ENCODE assay signal across 8 mouse cellular contexts in genomic region chr1:37638560-37638959, GRCm38 (mm10).
DNase-seq lines count a peak whose midpoint lies in the region; ATAC-seq and TF ChIP-seq lines count a peak whose summit lies in the region.
"Had no signal": no experiment of that assay in that cellular context is flagged by ENCODE, and none has a peak within 500 bp of the region (broad histone marks: within the 10 kb centered on the region; RNA-seq: fewer than 3 reads in every experiment).

No protein-coding gene starts in this region.

- 73% methylated on average over 9 of the region's 9 CpGs for WGBS in heart, embryonic 14.5 days
- WGBS in kidney, embryonic 14.5 days = 81% methylated on average over 9 of the region's 9 CpGs
- WGBS in stomach, embryonic 16.5 days = 76% methylated on average over 9 of the region's 9 CpGs
- 72% methylated on average over 9 of the region's 9 CpGs for WGBS in stomach, postnatal 0 days

- no peak for DNase-seq in heart, postnatal 4 days
- peak; percentile 7 for DNase-seq in kidney, adult 9 months
- no peak for DNase-seq in stomach, postnatal 0 days (ENCODE audit: low spot score)
- no peak for DNase-seq in left cerebral cortex, postnatal 4 days

- no peak for TF ChIP-seq CTCF in stomach, postnatal 0 days (IDR thresholded peaks at IDR 0.05; ENCODE audit: low read depth)

- H3K27ac ChIP-seq in heart, embryonic 14.5 days (replicated peaks in 1 of 2; ENCODE audit: control insufficient read depth in 1 of 2, insufficient read depth in 1 of 2, low read depth in 2 of 2, low read length in 2 of 2) = no peak overlapping the region
- no peak overlapping the region for H3K27ac ChIP-seq in kidney, embryonic 14.5 days (ENCODE audit: low read depth, low read length)
- no peak overlapping the region for H3K27ac ChIP-seq in stomach, embryonic 16.5 days (ENCODE audit: low read length)
- H3K27ac ChIP-seq in stomach, postnatal 0 days (replicated peaks) = no peak overlapping the region
- H3K27ac ChIP-seq: liver, embryonic 14.5 days had no signal

- H3K27me3 ChIP-seq in heart, embryonic 14.5 days (ENCODE audit: control insufficient read depth, insufficient read depth, low read length) = no peaks in the 10 kb centered on the region
- H3K27me3 ChIP-seq in kidney, embryonic 14.5 days (ENCODE audit: control insufficient read depth, insufficient read depth, low read length) = no peaks in the 10 kb centered on the region
- H3K27me3 ChIP-seq in stomach, embryonic 16.5 days (ENCODE audit: control insufficient read depth, insufficient read depth, low read length) = no peaks in the 10 kb centered on the region
- H3K27me3 ChIP-seq in stomach, postnatal 0 days (ENCODE audit: control insufficient read depth, insufficient read depth, low read length) = no peaks in the 10 kb centered on the region

- no peak overlapping the region for H3K9ac ChIP-seq in heart, embryonic 14.5 days (ENCODE audit: low read length)
- no peak overlapping the region for H3K9ac ChIP-seq in kidney, embryonic 14.5 days (ENCODE audit: low read depth, low read length)
- no peak overlapping the region for H3K9ac ChIP-seq in stomach, embryonic 16.5 days (ENCODE audit: low read length)
- H3K9ac ChIP-seq in stomach, postnatal 0 days (ENCODE audit: low read length) = no peak overlapping the region
- H3K9ac ChIP-seq: liver, embryonic 14.5 days had no signal

- no peaks in the 10 kb centered on the region for H3K9me3 ChIP-seq in heart, embryonic 14.5 days (ENCODE audit: control insufficient read depth, low read length)
- no peaks in the 10 kb centered on the region for H3K9me3 ChIP-seq in kidney, embryonic 14.5 days (ENCODE audit: control insufficient read depth, low read length)
- no peaks in the 10 kb centered on the region for H3K9me3 ChIP-seq in stomach, embryonic 16.5 days (replicated peaks; ENCODE audit: control insufficient read depth, low read length)
- no peaks in the 10 kb centered on the region for H3K9me3 ChIP-seq in stomach, postnatal 0 days (ENCODE audit: control insufficient read depth, low read length)

- H3K4me1 ChIP-seq in heart, embryonic 14.5 days (ENCODE audit: control insufficient read depth in 2 of 2, insufficient read depth in 2 of 2, low read length in 2 of 2) = peaks cover 0 to 4% of the 10 kb centered on the region in 2 experiments; a peak in 2 of 4 replicates
- H3K4me1 ChIP-seq in kidney, embryonic 14.5 days (ENCODE audit: control insufficient read depth, insufficient read depth, low read length) = no peaks in the 10 kb centered on the region
- H3K4me1 ChIP-seq in stomach, embryonic 16.5 days (ENCODE audit: control insufficient read depth, insufficient read depth, low read length) = peaks cover 5% of the 10 kb centered on the region; the same call in 1 of the 2 replicates
- no peaks in the 10 kb centered on the region for H3K4me1 ChIP-seq in stomach, postnatal 0 days (replicated peaks; ENCODE audit: control insufficient read depth, insufficient read depth)

- peak overlapping the region; percentile 41; the same call in 1 of the 2 replicates for H3K4me2 ChIP-seq in heart, embryonic 14.5 days (ENCODE audit: low read length)
- no peak overlapping the region for H3K4me2 ChIP-seq in kidney, embryonic 14.5 days (replicated peaks; ENCODE audit: low read depth, low read length)
- H3K4me2 ChIP-seq in stomach, embryonic 16.5 days (ENCODE audit: low read depth, low read length) = peak overlapping the region; percentile 41
- H3K4me2 ChIP-seq in stomach, postnatal 0 days (replicated peaks; ENCODE audit: low read depth) = no peak overlapping the region

- H3K4me3 ChIP-seq in heart, embryonic 14.5 days (ENCODE audit: control insufficient read depth in 1 of 2, insufficient read depth in 1 of 2, low read depth in 1 of 2, low read length in 2 of 2) = no peak overlapping the region
- H3K4me3 ChIP-seq in kidney, embryonic 14.5 days (ENCODE audit: low read length) = no peak overlapping the region
- H3K4me3 ChIP-seq in stomach, embryonic 16.5 days (replicated peaks; ENCODE audit: low read length) = no peak overlapping the region; the same call in 1 of the 2 replicates
- no peak overlapping the region for H3K4me3 ChIP-seq in stomach, postnatal 0 days (ENCODE audit: low read depth, low read length)

- no peaks in the 10 kb centered on the region for H3K36me3 ChIP-seq in heart, embryonic 14.5 days (ENCODE audit: control insufficient read depth, insufficient read depth, low read length)
- H3K36me3 ChIP-seq in kidney, embryonic 14.5 days (ENCODE audit: control insufficient read depth, insufficient read depth, low read length) = no peaks in the 10 kb centered on the region
- no peaks in the 10 kb centered on the region for H3K36me3 ChIP-seq in stomach, embryonic 16.5 days (ENCODE audit: control insufficient read depth, insufficient read depth, low read length)
- no peaks in the 10 kb centered on the region for H3K36me3 ChIP-seq in stomach, postnatal 0 days (ENCODE audit: control insufficient read depth, insufficient read depth, low read length)

- TF ChIP-seq EP300 in stomach, postnatal 0 days (optimal IDR thresholded peaks at IDR 0.05) = no peak

- intact Hi-C loops in left cerebral cortex, postnatal 4 days (cut with DNase I) = loop anchor here (5.0 to 10.0 kb wide), 4 partner anchors 96 to 1266 kb away; partner anchors contain the start of gene Mgat4a

- no peak for ATAC-seq in heart, embryonic 14.5 days (ENCODE audit: insufficient number of reproducible peaks, insufficient read depth, low FRiP score, low read depth)
- ATAC-seq in kidney, embryonic 14.5 days (ENCODE audit: low FRiP score, low TSS enrichment) = no peak
- ATAC-seq in stomach, embryonic 16.5 days (ENCODE audit: insufficient read depth, low FRiP score) = no peak
- ATAC-seq in stomach, postnatal 0 days (ENCODE audit: low FRiP score, low TSS enrichment) = no peak

Comparison
In these comparisons a context has a peak if more than half of its experiments do, and no peak if none do; other contexts are left out.
1. H3K4me2 ChIP-seq: peak in heart, embryonic 14.5 days (single experiment) and stomach, embryonic 16.5 days (single experiment); none in kidney, embryonic 14.5 days (single experiment) and stomach, postnatal 0 days (single experiment).